Mouse (Mus musculus) CH12.LX (cell line): ENCODE measurements around the gene Zfp993.
"Not testable (repeated sequence)": the region's sequence is repeated elsewhere in the genome, so short reads cannot be mapped to it uniquely, and the experiment has no call there.

Experiments used
- CTCF ChIP-seq, 2 experiments: IDR thresholded peaks in 1 of 2; conservative IDR thresholded peaks in 1 of 2; 2 replicates each; pipeline ENCODE4 v1.5.1; 2011 to 2012; ENCODE audit warnings: low read depth in 2 of 2, low read length in 2 of 2, improper control_type of control experiment in 1 of 2, inconsistent platforms in 1 of 2, mild to moderate bottlenecking in 1 of 2, moderate library complexity in 1 of 2
- MAFK ChIP-seq: IDR thresholded peaks from 2 replicates; pipeline ENCODE4 v1.6.1; 2011; ENCODE audit warnings: low read length, improper control_type of control experiment; ENCODE audit not compliant: insufficient replicate concordance
- UBTF ChIP-seq: IDR thresholded peaks from 2 replicates; pipeline ENCODE4 v1.6.1; 2012; ENCODE audit warnings: low read depth, mild to moderate bottlenecking, inconsistent platforms, low read length, improper control_type of control experiment, moderate library complexity
- ZKSCAN1 ChIP-seq: IDR thresholded peaks from 2 replicates; pipeline ENCODE4 v1.6.1; 2012; ENCODE audit warnings: low read depth, inconsistent platforms, low read length, improper control_type of control experiment, borderline replicate concordance

DNA sequence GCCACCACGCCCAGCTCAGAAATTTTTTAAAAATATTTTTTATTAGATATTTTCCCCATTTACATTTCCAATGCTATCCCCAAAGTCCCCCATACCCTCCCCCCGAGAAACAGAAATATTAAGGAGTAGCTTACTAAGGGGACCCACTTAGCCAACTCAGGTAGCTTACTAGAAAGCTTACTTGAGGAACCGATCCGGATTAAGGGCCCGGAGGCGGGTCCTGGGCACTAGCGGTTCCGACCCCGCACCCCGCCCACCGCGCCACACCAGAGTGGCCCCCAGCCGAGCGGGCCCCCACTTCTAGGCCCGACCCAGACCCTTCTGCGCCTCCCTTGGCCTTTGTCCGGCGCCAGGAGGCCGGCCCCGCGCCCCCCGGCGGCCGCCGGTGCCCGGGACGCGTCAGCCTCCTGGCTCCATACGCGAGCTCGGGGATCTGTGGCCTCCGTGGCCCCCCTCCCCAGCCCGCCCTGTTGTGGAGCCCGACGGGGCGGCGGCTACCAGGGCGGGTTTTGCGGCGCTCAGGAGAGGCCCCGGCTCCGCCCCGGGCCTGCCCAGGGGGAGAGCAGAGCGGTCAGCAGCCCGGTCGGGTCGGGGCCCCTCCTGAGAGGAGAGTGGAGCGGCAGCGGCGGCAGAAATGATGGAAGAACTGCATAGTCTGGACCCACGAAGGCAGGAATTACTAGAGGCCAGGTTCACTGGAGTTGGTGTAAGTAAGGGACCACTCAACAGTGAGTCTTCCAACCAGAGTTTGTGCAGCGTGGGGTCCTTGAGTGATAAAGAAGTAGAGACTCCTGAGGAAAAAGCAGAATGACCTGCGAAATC is 7.0 kb upstream of the Zfp993 start:
- TF ChIP-seq MAFK; ZKSCAN1; CTCF (conservative IDR thresholded peaks at IDR 0.05 in 1 of 2, IDR thresholded peaks at IDR 0.05 in 1 of 2; ENCODE audit: low read depth in 2 of 2, low read length in 2 of 2); UBTF: not testable (repeated sequence)
